Mouse (Mus musculus): ENCODE data around the gene Klhl2. TPM values are rescaled to one million over a fixed set of nuclear protein-coding genes. Genes with fewer than 3 reads are reported as not detected.

The Klhl2 gene
- polyA plus RNA-seq, 1 experiment = 25.9 TPM

GRCm38 (mm10) chr8:64781947-64782346, 67.9 kb downstream of the Klhl2 start:
- Histone ChIP-seq H3K4me1 (ENCODE audit: control insufficient read depth, insufficient read depth, low read length) (peaks cover 2% of the 10 kb centered on the region), H3K4me3 (ENCODE audit: low read depth, low read length) (no peak overlapping the region), H3K36me3 (ENCODE audit: control insufficient read depth, insufficient read depth, low read length, poor library complexity, severe bottlenecking) (0 out of 2 replicates have a peak, but pooled peaks cover 2% of the 10 kb centered on the region), H3K27me3 (ENCODE audit: control insufficient read depth, insufficient read depth, low read length, poor library complexity, severe bottlenecking) (no peaks in the 10 kb centered on the region), H3K9me3 (replicated peaks; ENCODE audit: control insufficient read depth, insufficient read depth, low read length, poor library complexity, severe bottlenecking) (no peaks in the 10 kb centered on the region), H3K9ac (ENCODE audit: low read depth, poor library complexity, severe bottlenecking) (no peak overlapping the region), H3K27ac (ENCODE audit: insufficient read depth, low read length) (no peak overlapping the region)
- TF ChIP-seq POLR2A (IDR thresholded peaks at IDR 0.05; ENCODE audit: insufficient read depth, low read length) = no peak
- TF ChIP-seq CTCF (IDR thresholded peaks at IDR 0.05; ENCODE audit: low read depth, low read length) = no peak
- TF ChIP-seq EP300 (IDR thresholded peaks at IDR 0.05; ENCODE audit: insufficient read depth, low read depth, low read length) = no peak

- H3K36me3 ChIP-seq (ENCODE audit: control insufficient read depth, insufficient read depth, low read length, poor library complexity, severe bottlenecking) = no peaks in the 10 kb centered on the region
- peak overlapping the region; percentile 13; the same call in 1 of the 2 replicates for H3K9ac ChIP-seq (ENCODE audit: low read depth, poor library complexity, severe bottlenecking)
- TF ChIP-seq EP300 (IDR thresholded peaks at IDR 0.05; ENCODE audit: insufficient read depth, low read depth, low read length) = 0 out of 2 replicates have a peak, but pooled peaks have one; percentile 27
- no peak for TF ChIP-seq POLR2A (IDR thresholded peaks at IDR 0.05; ENCODE audit: insufficient read depth, low read length)
- TF ChIP-seq CTCF (IDR thresholded peaks at IDR 0.05; ENCODE audit: low read depth, low read length) = peak; percentile 10
- peak overlapping the region; percentile 3 for H3K27ac ChIP-seq (ENCODE audit: insufficient read depth, low read length)
- no peaks in the 10 kb centered on the region for H3K9me3 ChIP-seq (replicated peaks; ENCODE audit: control insufficient read depth, insufficient read depth, low read length, poor library complexity, severe bottlenecking)
- H3K4me1 ChIP-seq (ENCODE audit: control insufficient read depth, insufficient read depth, low read length) = peaks cover 2% of the 10 kb centered on the region
- peak overlapping the region; percentile 6; the same call in 1 of the 2 replicates for H3K4me3 ChIP-seq (ENCODE audit: low read depth, low read length)
- H3K27me3 ChIP-seq (ENCODE audit: control insufficient read depth, insufficient read depth, low read length, poor library complexity, severe bottlenecking) = no peaks in the 10 kb centered on the region
Observed at GRCm38 (mm10) chr8:64777925-64778324, 71.9 kb downstream of the Klhl2 start.

GRCm38 (mm10) chr8:64774136-64774535, 75.7 kb downstream of the Klhl2 start:
- Histone ChIP-seq H3K27ac (ENCODE audit: insufficient read depth, low read length) (no peak overlapping the region), H3K4me1 (ENCODE audit: control insufficient read depth, insufficient read depth, low read length) (peaks cover 2% of the 10 kb centered on the region), H3K4me3 (ENCODE audit: low read depth, low read length) (no peak overlapping the region), H3K9ac (ENCODE audit: low read depth, poor library complexity, severe bottlenecking) (no peak overlapping the region), H3K36me3 (ENCODE audit: control insufficient read depth, insufficient read depth, low read length, poor library complexity, severe bottlenecking) (no peaks in the 10 kb centered on the region), H3K9me3 (replicated peaks; ENCODE audit: control insufficient read depth, insufficient read depth, low read length, poor library complexity, severe bottlenecking) (no peaks in the 10 kb centered on the region), H3K27me3 (ENCODE audit: control insufficient read depth, insufficient read depth, low read length, poor library complexity, severe bottlenecking) (no peaks in the 10 kb centered on the region)
- TF ChIP-seq CTCF (IDR thresholded peaks at IDR 0.05; ENCODE audit: low read depth, low read length) (no peak), EP300 (IDR thresholded peaks at IDR 0.05; ENCODE audit: insufficient read depth, low read depth, low read length) (no peak), POLR2A (IDR thresholded peaks at IDR 0.05; ENCODE audit: insufficient read depth, low read length) (no peak)

- no peaks in the 10 kb centered on the region for H3K9me3 ChIP-seq (replicated peaks; ENCODE audit: control insufficient read depth, insufficient read depth, low read length, poor library complexity, severe bottlenecking)
- TF ChIP-seq EP300 (IDR thresholded peaks at IDR 0.05; ENCODE audit: insufficient read depth, low read depth, low read length) = no peak
- TF ChIP-seq POLR2A (IDR thresholded peaks at IDR 0.05; ENCODE audit: insufficient read depth, low read length) = no peak
- no peak for TF ChIP-seq CTCF (IDR thresholded peaks at IDR 0.05; ENCODE audit: low read depth, low read length)
- H3K36me3 ChIP-seq (ENCODE audit: control insufficient read depth, insufficient read depth, low read length, poor library complexity, severe bottlenecking) = no peaks in the 10 kb centered on the region
- H3K27me3 ChIP-seq (ENCODE audit: control insufficient read depth, insufficient read depth, low read length, poor library complexity, severe bottlenecking) = no peaks in the 10 kb centered on the region
- H3K27ac ChIP-seq (ENCODE audit: insufficient read depth, low read length) = no peak overlapping the region
- H3K4me1 ChIP-seq (ENCODE audit: control insufficient read depth, insufficient read depth, low read length) = no peaks in the 10 kb centered on the region
- no peak overlapping the region for H3K4me3 ChIP-seq (ENCODE audit: low read depth, low read length)
- H3K9ac ChIP-seq (ENCODE audit: low read depth, poor library complexity, severe bottlenecking) = no peak overlapping the region
Observed at GRCm38 (mm10) chr8:64770814-64771213, 79.0 kb downstream of the Klhl2 start.

- no peaks in the 10 kb centered on the region for H3K36me3 ChIP-seq (ENCODE audit: control insufficient read depth, insufficient read depth, low read length, poor library complexity, severe bottlenecking)
- no peaks in the 10 kb centered on the region for H3K4me1 ChIP-seq (ENCODE audit: control insufficient read depth, insufficient read depth, low read length)
- no peak overlapping the region for H3K27ac ChIP-seq (ENCODE audit: insufficient read depth, low read length)
- no peaks in the 10 kb centered on the region for H3K9me3 ChIP-seq (replicated peaks; ENCODE audit: control insufficient read depth, insufficient read depth, low read length, poor library complexity, severe bottlenecking)
- no peak overlapping the region for H3K9ac ChIP-seq (ENCODE audit: low read depth, poor library complexity, severe bottlenecking)
- TF ChIP-seq CTCF (IDR thresholded peaks at IDR 0.05; ENCODE audit: low read depth, low read length) = no peak
- no peak for TF ChIP-seq EP300 (IDR thresholded peaks at IDR 0.05; ENCODE audit: insufficient read depth, low read depth, low read length)
- H3K4me3 ChIP-seq (ENCODE audit: low read depth, low read length) = no peak overlapping the region
- H3K27me3 ChIP-seq (ENCODE audit: control insufficient read depth, insufficient read depth, low read length, poor library complexity, severe bottlenecking) = no peaks in the 10 kb centered on the region
Observed at GRCm38 (mm10) chr8:64769586-64769985, 80.2 kb downstream of the Klhl2 start.

- no peak overlapping the region for H3K27ac ChIP-seq (ENCODE audit: insufficient read depth, low read length)
- H3K4me3 ChIP-seq (ENCODE audit: low read depth, low read length) = no peak overlapping the region
- no peaks in the 10 kb centered on the region for H3K27me3 ChIP-seq (ENCODE audit: control insufficient read depth, insufficient read depth, low read length, poor library complexity, severe bottlenecking)
- H3K36me3 ChIP-seq (ENCODE audit: control insufficient read depth, insufficient read depth, low read length, poor library complexity, severe bottlenecking) = no peaks in the 10 kb centered on the region
- H3K9me3 ChIP-seq (replicated peaks; ENCODE audit: control insufficient read depth, insufficient read depth, low read length, poor library complexity, severe bottlenecking) = no peaks in the 10 kb centered on the region
- TF ChIP-seq EP300 (IDR thresholded peaks at IDR 0.05; ENCODE audit: insufficient read depth, low read depth, low read length) (no peak), CTCF (IDR thresholded peaks at IDR 0.05; ENCODE audit: low read depth, low read length) (no peak), POLR2A (IDR thresholded peaks at IDR 0.05; ENCODE audit: insufficient read depth, low read length) (no peak)
- no peak overlapping the region for H3K9ac ChIP-seq (ENCODE audit: low read depth, poor library complexity, severe bottlenecking)
- H3K4me1 ChIP-seq (ENCODE audit: control insufficient read depth, insufficient read depth, low read length) = no peaks in the 10 kb centered on the region
Observed at GRCm38 (mm10) chr8:64768645-64769044, 81.2 kb downstream of the Klhl2 start.

Data from ES-Bruce4 (cell line).